Mouse (Mus musculus) heart, adult 18-20 months (tissue): ENCODE results near the gene Top3a. TPM values are rescaled to one million over a fixed set of nuclear protein-coding genes. Genes with fewer than 3 reads are reported as not detected.

Experiments used
- DNase-seq, 2 experiments: peaks; one replicate each; pipeline ENCODE4 v3.0.0; 2021 to 2022; ENCODE audit warnings: mixed read lengths in 1 of 2
- total RNA-seq, 2 experiments: library from RNA; stranded (reverse); gene quantifications; 2 replicates each; pipeline ENCODE4 v1.2.3; 2021

Top3a gene
- total RNA-seq, 2 experiments from 2014 or later, result 3.8 to 4.4 TPM

GRCm38 (mm10) chr11:60711218-60711617 is 65.9 kb downstream of the Top3a start:
- no peak for DNase-seq

- DNase-seq, result peak; percentile 2 to 3
Measured at GRCm38 (mm10) chr11:60709481-60710465, 67.4 kb downstream of the Top3a start.

- DNase-seq, result peak; percentile 2 to 9
Measured at GRCm38 (mm10) chr11:60708631-60709030, 68.5 kb downstream of the Top3a start.

- peak; percentile 95 to 96 for DNase-seq
Measured at GRCm38 (mm10) chr11:60707672-60708071, 69.5 kb downstream of the Top3a start.

- peak in 1 of 2 experiments; percentile 6 for DNase-seq
Measured at GRCm38 (mm10) chr11:60706696-60707480, 70.3 kb downstream of the Top3a start.

- DNase-seq, result peak in 1 of 2 experiments; percentile 0
Measured at GRCm38 (mm10) chr11:60706076-60706475, 71.1 kb downstream of the Top3a start.

- DNase-seq, result peak in 1 of 2 experiments; percentile 2
Measured at GRCm38 (mm10) chr11:60705255-60705654, 71.9 kb downstream of the Top3a start.

GRCm38 (mm10) chr11:60704023-60704880 is 72.9 kb downstream of the Top3a start:
- DNase-seq, result peak; percentile 1 to 3

- DNase-seq, result peak; percentile 50 to 59
Measured at GRCm38 (mm10) chr11:60703131-60703530, 74.0 kb downstream of the Top3a start.

GRCm38 (mm10) chr11:60701611-60702010 is 75.6 kb downstream of the Top3a start:
- DNase-seq, result peak; percentile 1 to 13

- peak; percentile 2 to 7 for DNase-seq
Measured at GRCm38 (mm10) chr11:60700320-60701185, 76.6 kb downstream of the Top3a start.

- DNase-seq, result peak; percentile 88 to 91
Measured at GRCm38 (mm10) chr11:60699524-60700075, 77.6 kb downstream of the Top3a start, which contains the start of gene Llgl1. Gene Llgl1, plus strand, starts transcription at chr11:60699723.

GRCm38 (mm10) chr11:60698806-60699523 is 78.2 kb downstream of the Top3a start:
- peak; percentile 88 to 91 for DNase-seq

- peak; percentile 17 to 20 for DNase-seq
Measured at GRCm38 (mm10) chr11:60697561-60697960, 79.6 kb downstream of the Top3a start.

- no peak for DNase-seq
Measured at GRCm38 (mm10) chr11:60696165-60696564, 81.0 kb downstream of the Top3a start.
